Mouse (Mus musculus): Measurements from ENCODE around the gene Bcl2l14. TPM values are rescaled to one million over a fixed set of nuclear protein-coding genes. Genes with fewer than 3 reads are reported as not detected.

Gene Bcl2l14
- polyA plus RNA-seq, 1 experiment from 2014 or later = 0.09 TPM

DNA sequence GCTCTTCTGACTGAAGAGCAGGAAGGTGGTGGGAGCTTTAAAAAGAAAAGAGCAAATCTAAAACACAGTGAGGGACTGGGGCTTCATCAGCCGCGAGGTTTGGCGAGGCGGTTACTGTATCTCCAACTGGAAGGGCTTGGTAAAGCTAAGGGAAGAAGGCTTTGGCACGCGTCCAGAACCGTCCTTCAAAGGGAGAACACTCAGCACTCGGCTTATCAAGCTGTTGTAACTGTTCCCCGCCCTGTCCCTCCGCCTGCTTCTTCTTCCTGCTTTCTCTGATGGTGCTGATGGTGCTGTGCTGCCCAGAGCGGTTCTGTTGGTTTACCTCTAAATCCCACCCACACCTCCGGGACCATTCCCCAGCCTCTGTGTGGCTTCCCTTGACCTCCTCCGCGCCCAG, 74.7 kb downstream of the Bcl2l14 start:
- Histone ChIP-seq H3K4me1 (ENCODE audit: control insufficient read depth, low read depth, low read length) (peaks cover 7% of the 10 kb centered on the region), H3K27ac (ENCODE audit: low read length) (no peak overlapping the region), H3K9ac (ENCODE audit: low read depth, low read length) (no peak overlapping the region), H3K27me3 (ENCODE audit: control insufficient read depth, insufficient read depth, low read depth, low read length) (no peaks in the 10 kb centered on the region), H3K4me2 (ENCODE audit: low read depth, low read length) (peak overlapping the region; percentile 27; the same call in 1 of the 2 replicates), H3K36me3 (ENCODE audit: control insufficient read depth, insufficient read depth) (peaks cover 2% of the 10 kb centered on the region; the same call in 1 of the 2 replicates), H3K9me3 (replicated peaks; ENCODE audit: control insufficient read depth, low read length) (no peaks in the 10 kb centered on the region), H3K4me3 (ENCODE audit: low read depth, low read length) (no peak overlapping the region)
- ATAC-seq (ENCODE audit: low read depth) = peak; percentile 85
- 31% methylated on average over 14 of the region's 14 CpGs for WGBS (ENCODE audit: insufficient replicate concordance)

DNA sequence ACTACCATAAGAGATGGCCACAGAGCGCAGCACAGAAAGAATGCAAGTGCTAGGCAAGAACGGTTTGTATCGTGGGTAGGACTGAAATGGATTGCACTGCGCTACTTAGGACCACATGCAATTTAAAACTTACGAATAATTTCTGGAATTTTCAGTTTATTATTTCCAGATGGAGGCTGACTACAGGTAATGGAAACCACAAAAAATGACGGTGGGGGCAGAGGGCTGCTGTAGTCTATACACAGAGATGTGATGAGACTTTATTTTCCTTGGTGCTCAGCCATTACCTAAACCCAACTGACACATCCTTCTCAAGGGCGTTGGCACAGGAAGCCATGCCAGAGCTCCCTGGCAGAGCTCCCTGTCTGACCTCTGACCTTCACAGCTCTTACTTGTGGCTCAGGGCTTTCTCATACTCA, 77.0 kb downstream of the Bcl2l14 start:
- 75% methylated on average over 7 of the region's 7 CpGs for WGBS (ENCODE audit: insufficient replicate concordance)
- Histone ChIP-seq H3K4me2 (ENCODE audit: low read depth, low read length) (no peak overlapping the region), H3K36me3 (ENCODE audit: control insufficient read depth, insufficient read depth) (no peaks in the 10 kb centered on the region)

DNA sequence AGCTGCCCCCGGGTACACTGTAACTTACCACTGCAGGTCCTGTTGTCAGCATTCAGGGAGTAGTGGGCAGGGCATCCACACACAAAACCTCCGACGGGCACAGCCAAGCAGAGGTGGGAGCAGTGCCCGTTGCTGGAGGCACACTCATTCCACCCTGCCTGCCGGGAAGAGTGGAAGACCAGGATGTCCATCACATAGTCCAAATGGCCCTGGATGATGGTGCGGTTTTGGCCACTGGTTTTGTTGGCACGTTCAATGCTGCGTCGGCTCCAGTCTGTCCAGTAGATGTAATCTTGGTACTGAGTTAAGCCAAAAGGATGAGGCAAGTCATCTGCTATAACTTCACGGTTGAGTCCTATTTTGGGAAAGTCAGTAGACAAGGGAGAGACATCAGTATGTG, 83.4 kb downstream of the Bcl2l14 start:
- Histone ChIP-seq H3K9ac (ENCODE audit: low read depth, low read length) (no peak overlapping the region), H3K9me3 (replicated peaks; ENCODE audit: control insufficient read depth, low read length) (no peaks in the 10 kb centered on the region), H3K27me3 (ENCODE audit: control insufficient read depth, insufficient read depth, low read depth, low read length) (no peaks in the 10 kb centered on the region), H3K4me1 (ENCODE audit: control insufficient read depth, low read depth, low read length) (no peaks in the 10 kb centered on the region), H3K27ac (ENCODE audit: low read length) (no peak overlapping the region), H3K36me3 (ENCODE audit: control insufficient read depth, insufficient read depth) (peaks cover 20% of the 10 kb centered on the region), H3K4me3 (ENCODE audit: low read depth, low read length) (no peak overlapping the region), H3K4me2 (ENCODE audit: low read depth, low read length) (no peak overlapping the region)
- ATAC-seq (ENCODE audit: low read depth) = no peak
- WGBS (ENCODE audit: insufficient replicate concordance) = 79% methylated on average over 10 of the region's 10 CpGs

More for the DNA sequence above, 77.0 kb downstream of the Bcl2l14 start:
- H3K27ac ChIP-seq (ENCODE audit: low read length) = no peak overlapping the region
- peaks cover 7% of the 10 kb centered on the region for H3K4me1 ChIP-seq (ENCODE audit: control insufficient read depth, low read depth, low read length)
- H3K4me3 ChIP-seq (ENCODE audit: low read depth, low read length) = no peak overlapping the region
- H3K9me3 ChIP-seq (replicated peaks; ENCODE audit: control insufficient read depth, low read length) = no peaks in the 10 kb centered on the region
- no peak overlapping the region for H3K9ac ChIP-seq (ENCODE audit: low read depth, low read length)
- no peak for ATAC-seq (ENCODE audit: low read depth)
- H3K27me3 ChIP-seq (ENCODE audit: control insufficient read depth, insufficient read depth, low read depth, low read length) = no peaks in the 10 kb centered on the region

DNA sequence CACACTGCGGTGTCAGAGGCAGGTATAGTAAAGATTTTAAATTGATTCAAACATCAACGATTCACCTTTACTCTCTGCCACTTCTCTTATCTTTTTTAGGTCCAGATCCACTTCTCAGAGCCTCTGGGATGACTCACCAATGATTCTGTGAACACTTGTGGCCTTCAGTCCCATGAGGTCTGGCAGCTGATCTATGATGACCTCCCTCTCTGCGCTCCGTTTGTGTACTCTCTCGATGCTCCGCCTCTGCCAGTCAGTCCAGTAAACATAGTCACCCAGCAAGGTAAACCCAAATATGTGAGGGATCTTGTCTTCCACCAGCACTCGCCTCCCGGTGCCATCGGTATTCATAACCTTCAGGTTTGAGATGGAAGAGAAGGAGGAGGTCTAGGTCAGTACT, 90.2 kb downstream of the Bcl2l14 start:
- 82% methylated on average over 9 of the region's 9 CpGs for WGBS (ENCODE audit: insufficient replicate concordance)
- Histone ChIP-seq H3K9me3 (replicated peaks; ENCODE audit: control insufficient read depth, low read length) (no peaks in the 10 kb centered on the region), H3K27me3 (ENCODE audit: control insufficient read depth, insufficient read depth, low read depth, low read length) (no peaks in the 10 kb centered on the region), H3K4me1 (ENCODE audit: control insufficient read depth, low read depth, low read length) (no peaks in the 10 kb centered on the region), H3K4me3 (ENCODE audit: low read depth, low read length) (no peak overlapping the region), H3K9ac (ENCODE audit: low read depth, low read length) (no peak overlapping the region), H3K27ac (ENCODE audit: low read length) (0 out of 2 replicates have a peak overlapping the region, but pooled peaks have one; percentile 4), H3K36me3 (ENCODE audit: control insufficient read depth, insufficient read depth) (peaks cover 8% of the 10 kb centered on the region; the same call in 1 of the 2 replicates), H3K4me2 (ENCODE audit: low read depth, low read length) (no peak overlapping the region)
- ATAC-seq (ENCODE audit: low read depth) = peak; percentile 81

Other genes starting within 250 kb of the Bcl2l14 start
- 6.6 and 7.8 TPM in 2 replicates for gene Lrp6, start 170.6 kb downstream of the Bcl2l14 start, polyA plus RNA-seq (2015; fragmentation: Nextera tagmentation; extraction: Ambion mirVana)
- gene Mansc1, start 236.2 kb downstream of the Bcl2l14 start, polyA plus RNA-seq (2015; fragmentation: Nextera tagmentation; extraction: Ambion mirVana) = 0.78 and 0.80 TPM in 2 replicates
- 6.4 and 8.2 TPM in 2 replicates for gene Borcs5, start 243.2 kb downstream of the Bcl2l14 start, polyA plus RNA-seq (2015; fragmentation: Nextera tagmentation; extraction: Ambion mirVana)

All from liver, embryonic 16.5 days (tissue).